In the genomic region with DNA sequence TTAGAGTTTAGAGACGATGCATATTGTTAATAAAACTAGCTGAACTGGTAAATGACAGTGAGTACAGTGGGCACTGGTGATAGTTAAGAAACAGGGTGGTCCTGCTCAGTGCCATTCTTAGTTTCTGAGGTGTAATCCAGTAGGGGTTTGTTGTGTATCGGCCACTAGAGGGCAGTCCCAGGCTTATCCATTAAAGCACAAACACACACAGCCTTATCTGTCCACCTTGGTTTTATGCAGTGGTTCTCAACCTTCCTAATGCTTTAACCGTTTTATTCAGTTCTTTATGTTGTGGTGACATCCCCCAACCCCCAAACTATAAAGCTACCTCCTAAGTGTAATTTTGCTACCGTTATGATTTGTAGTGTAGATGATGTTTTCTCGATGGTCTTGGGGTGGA, we compare ENCODE assay signal across 10 mouse cellular contexts. TPM values are rescaled to one million over a fixed set of nuclear protein-coding genes. Genes with fewer than 3 reads are reported as not detected.
A peak's percentile ranks its signal among the peaks of the same experiment; 100 is the strongest.
DNase-seq lines count a peak whose midpoint lies in the region; ATAC-seq and TF ChIP-seq lines count a peak whose summit lies in the region.
"Had no signal": no experiment of that assay in that cellular context is flagged by ENCODE, and none has a peak within 500 bp of the region (broad histone marks: within the 10 kb centered on the region; RNA-seq: fewer than 3 reads in every experiment).

No protein-coding gene starts in this region.

- H3K27ac ChIP-seq in embryonic facial prominence, embryonic 14.5 days (replicated peaks; ENCODE audit: low read depth, low read length) = no peak overlapping the region
- 0 out of 2 replicates have a peak overlapping the region, but pooled peaks have one; percentile 21 for H3K27ac ChIP-seq in liver, embryonic 15.5 days (replicated peaks)
- H3K27ac ChIP-seq in midbrain, embryonic 13.5 days = no peak overlapping the region
- H3K27ac ChIP-seq: embryonic facial prominence, embryonic 13.5 days; limb, embryonic 13.5 days had no signal

- no peak for ATAC-seq in G1E (ENCODE audit: extremely low read depth, insufficient number of reproducible peaks, low FRiP score, poor library complexity, severe bottlenecking)
- ATAC-seq in embryonic facial prominence, embryonic 14.5 days (ENCODE audit: low read depth) = no peak
- no peak for ATAC-seq in liver, embryonic 15.5 days (ENCODE audit: insufficient read depth)
- ATAC-seq in midbrain, embryonic 13.5 days = no peak

- peak; percentile 16 for DNase-seq in heart, adult 8-10 months (ENCODE audit: low spot score)
- no peak for DNase-seq in heart, adult 9 months (ENCODE audit: low spot score in 2 of 2)
- DNase-seq in 3T3-L1 (ENCODE audit: low read depth, low spot score) = peak; percentile 80
- DNase-seq in G1E (ENCODE audit: low spot score) = no peak
- DNase-seq in embryonic facial prominence, embryonic 14.5 days (ENCODE audit: low spot score) = peak; percentile 60
- peak; percentile 44 for DNase-seq in thymus, postnatal 0 days (ENCODE audit: low spot score)

- peaks cover 19% of the 10 kb centered on the region for H3K36me3 ChIP-seq in G1E (replicated peaks)
- H3K36me3 ChIP-seq in embryonic facial prominence, embryonic 14.5 days (ENCODE audit: control insufficient read depth, insufficient read depth, low read length) = peaks cover 15% of the 10 kb centered on the region
- peaks cover 16% of the 10 kb centered on the region for H3K36me3 ChIP-seq in liver, embryonic 15.5 days (replicated peaks)
- H3K36me3 ChIP-seq in midbrain, embryonic 13.5 days = peaks cover 15% of the 10 kb centered on the region

- no peak overlapping the region for H3K4me3 ChIP-seq in G1E (ENCODE audit: low read depth, low read length)
- no peak overlapping the region for H3K4me3 ChIP-seq in embryonic facial prominence, embryonic 14.5 days (ENCODE audit: low read depth, low read length)
- no peak overlapping the region for H3K4me3 ChIP-seq in liver, embryonic 15.5 days (replicated peaks)
- H3K4me3 ChIP-seq in midbrain, embryonic 13.5 days (replicated peaks) = no peak overlapping the region
- H3K4me3 ChIP-seq: embryonic facial prominence, embryonic 13.5 days; limb, embryonic 13.5 days had no signal

- peaks cover 41% of the 10 kb centered on the region for H3K4me1 ChIP-seq in G1E (ENCODE audit: insufficient read depth, low read depth, low read length)
- peaks cover 7% of the 10 kb centered on the region for H3K4me1 ChIP-seq in embryonic facial prominence, embryonic 14.5 days (ENCODE audit: control insufficient read depth, insufficient read depth, low read length)
- H3K4me1 ChIP-seq in liver, embryonic 15.5 days (replicated peaks) = peaks cover 35% of the 10 kb centered on the region
- H3K4me1 ChIP-seq in midbrain, embryonic 13.5 days (replicated peaks) = peaks cover 27% of the 10 kb centered on the region

- no peak overlapping the region for H3K9ac ChIP-seq in embryonic facial prominence, embryonic 14.5 days (ENCODE audit: low read depth, low read length)
- H3K9ac ChIP-seq in liver, embryonic 15.5 days = no peak overlapping the region
- no peak overlapping the region for H3K9ac ChIP-seq in midbrain, embryonic 13.5 days (replicated peaks)
- H3K9ac ChIP-seq: embryonic facial prominence, embryonic 13.5 days; limb, embryonic 13.5 days had no signal

- H3K27me3 ChIP-seq in G1E (ENCODE audit: insufficient read depth, low read length) = peaks cover 6% of the 10 kb centered on the region; the same call in 1 of the 2 replicates
- H3K27me3 ChIP-seq in embryonic facial prominence, embryonic 14.5 days (replicated peaks; ENCODE audit: control insufficient read depth, insufficient read depth, low read length) = no peaks in the 10 kb centered on the region
- H3K27me3 ChIP-seq in liver, embryonic 15.5 days = no peaks in the 10 kb centered on the region
- no peaks in the 10 kb centered on the region for H3K27me3 ChIP-seq in midbrain, embryonic 13.5 days
- H3K27me3 ChIP-seq: embryonic facial prominence, embryonic 13.5 days; limb, embryonic 13.5 days had no signal

- 47% methylated on average over 5 of the region's 5 CpGs for WGBS in embryonic facial prominence, embryonic 14.5 days
- 35% methylated on average over 5 of the region's 5 CpGs for WGBS in liver, embryonic 15.5 days (ENCODE audit: insufficient replicate concordance)
- 51% methylated on average over 5 of the region's 5 CpGs for WGBS in midbrain, embryonic 13.5 days

- no peak overlapping the region for H3K4me2 ChIP-seq in embryonic facial prominence, embryonic 14.5 days (ENCODE audit: low read depth, low read length)
- H3K4me2 ChIP-seq in liver, embryonic 15.5 days = no peak overlapping the region; the same call in 1 of the 2 replicates
- H3K4me2 ChIP-seq in midbrain, embryonic 13.5 days (replicated peaks) = no peak overlapping the region
- H3K4me2 ChIP-seq: limb, embryonic 13.5 days had no signal

- no peaks in the 10 kb centered on the region for H3K9me3 ChIP-seq in G1E (replicated peaks)
- H3K9me3 ChIP-seq in embryonic facial prominence, embryonic 14.5 days (ENCODE audit: control insufficient read depth, low read length) = no peaks in the 10 kb centered on the region
- H3K9me3 ChIP-seq in liver, embryonic 15.5 days (replicated peaks) = no peaks in the 10 kb centered on the region
- H3K9me3 ChIP-seq in midbrain, embryonic 13.5 days = no peaks in the 10 kb centered on the region
- H3K9me3 ChIP-seq: embryonic facial prominence, embryonic 13.5 days; limb, embryonic 13.5 days had no signal

- TF ChIP-seq CTCF in G1E (IDR thresholded peaks at IDR 0.05; ENCODE audit: low read depth, low read length) = peak; percentile 55

RNA-seq across cellular contexts. Expression of gene Pom121, which starts 1.5 kb away (rescaled TPM):
- total RNA-seq in heart, adult 8-10 months (2022) = 10 to 100 TPM in 3 of 4 experiments, 1 to 10 TPM in 1; 9.4 to 11.7 (median 10.8) TPM
- total RNA-seq in G1E (2014; fragmentation: Nextera tagmentation) = 105 and 123 TPM in 2 replicates
- 4.9 and 5.0 TPM in 2 replicates for total RNA-seq in G1E (2017)
- 162 and 185 TPM in 2 replicates for polyA plus RNA-seq in G1E (2012)
- polyA plus RNA-seq in embryonic facial prominence, embryonic 14.5 days (2014; fragmentation: Nextera tagmentation; extraction: Ambion mirVana) = 14.8 and 15.4 TPM in 2 replicates
- 5.5 and 5.8 TPM in 2 replicates for polyA plus RNA-seq in liver, embryonic 15.5 days (2015; fragmentation: Nextera tagmentation; extraction: Ambion mirVana)
- polyA plus RNA-seq in thymus, postnatal 0 days (2015; fragmentation: Nextera tagmentation; extraction: Ambion mirVana) = 8.5 and 10.4 TPM in 2 replicates
- polyA plus RNA-seq in midbrain, embryonic 13.5 days (2015; fragmentation: Nextera tagmentation; extraction: Ambion mirVana) = 13.8 and 15.2 TPM in 2 replicates

RNA-seq across cellular contexts. Expression of gene Nsun5, which starts 26.1 kb away (rescaled TPM):
- total RNA-seq in heart, adult 8-10 months (2022) = 10 to 100 TPM; 11.4 to 15.1 (median 13.3) TPM
- total RNA-seq in G1E (2014; fragmentation: Nextera tagmentation) (21.1 and 26.2 TPM in 2 replicates), G1E (2017) (26.7 and 27.6 TPM in 2 replicates)
- polyA plus RNA-seq in G1E (2012) = 20.4 and 21.0 TPM in 2 replicates
- polyA plus RNA-seq in embryonic facial prominence, embryonic 14.5 days (2014; fragmentation: Nextera tagmentation; extraction: Ambion mirVana) = 23.7 and 27.6 TPM in 2 replicates
- 16.1 and 16.4 TPM in 2 replicates for polyA plus RNA-seq in liver, embryonic 15.5 days (2015; fragmentation: Nextera tagmentation; extraction: Ambion mirVana)
- polyA plus RNA-seq in thymus, postnatal 0 days (2015; fragmentation: Nextera tagmentation; extraction: Ambion mirVana) = 37.5 and 40.1 TPM in 2 replicates
- 30.8 and 33.9 TPM in 2 replicates for polyA plus RNA-seq in midbrain, embryonic 13.5 days (2015; fragmentation: Nextera tagmentation; extraction: Ambion mirVana)

RNA-seq across cellular contexts. Expression of gene Trim50, which starts 42.7 kb away (rescaled TPM):
- under 1 TPM in 1 of 4 experiments, not detected in 3; 0.28 TPM for total RNA-seq in heart, adult 8-10 months (2022)
- not detected in 2 replicates for total RNA-seq in G1E (2014; fragmentation: Nextera tagmentation)
- 0.16 TPM in 1 of 2 replicates, not detected in the other for total RNA-seq in G1E (2017)
- not detected in 2 replicates for polyA plus RNA-seq in G1E (2012)
- polyA plus RNA-seq in embryonic facial prominence, embryonic 14.5 days (2014; fragmentation: Nextera tagmentation; extraction: Ambion mirVana) = not detected in 2 replicates
- polyA plus RNA-seq in liver, embryonic 15.5 days (2015; fragmentation: Nextera tagmentation; extraction: Ambion mirVana) = not detected in 2 replicates
- polyA plus RNA-seq in thymus, postnatal 0 days (2015; fragmentation: Nextera tagmentation; extraction: Ambion mirVana) = not detected in 2 replicates
- 0.11 TPM in 1 of 2 replicates, not detected in the other for polyA plus RNA-seq in midbrain, embryonic 13.5 days (2015; fragmentation: Nextera tagmentation; extraction: Ambion mirVana)
- polyA plus RNA-seq: limb, embryonic 13.5 days had no signal

RNA-seq across cellular contexts. Expression of gene Fkbp6, which starts 46.0 kb away (rescaled TPM):
- under 1 TPM in 3 of 4 experiments, not detected in 1; 0.24 to 0.94 (median 0.90) TPM for total RNA-seq in heart, adult 8-10 months (2022)
- total RNA-seq in G1E (2014; fragmentation: Nextera tagmentation) (not detected in 2 replicates), G1E (2017) (not detected in 2 replicates)
- not detected in 2 replicates for polyA plus RNA-seq in G1E (2012)
- 0.17 TPM in 1 of 2 replicates, not detected in the other for polyA plus RNA-seq in embryonic facial prominence, embryonic 14.5 days (2014; fragmentation: Nextera tagmentation; extraction: Ambion mirVana)
- 0.09 TPM in 1 of 2 replicates, not detected in the other for polyA plus RNA-seq in liver, embryonic 15.5 days (2015; fragmentation: Nextera tagmentation; extraction: Ambion mirVana)
- 0.16 TPM in 1 of 2 replicates, not detected in the other for polyA plus RNA-seq in thymus, postnatal 0 days (2015; fragmentation: Nextera tagmentation; extraction: Ambion mirVana)
- 0.28 TPM in 1 of 2 replicates, not detected in the other for polyA plus RNA-seq in midbrain, embryonic 13.5 days (2015; fragmentation: Nextera tagmentation; extraction: Ambion mirVana)
- polyA plus RNA-seq: embryonic facial prominence, embryonic 13.5 days; limb, embryonic 13.5 days had no signal

Comparison
In these comparisons a context has a peak if more than half of its experiments do, and no peak if none do; other contexts are left out.
1. DNase-seq: peak in heart, adult 8-10 months (single experiment), 3T3-L1 (single experiment), embryonic facial prominence, embryonic 14.5 days (single experiment) and thymus, postnatal 0 days (single experiment); none in heart, adult 9 months (0 of 2) and G1E (single experiment).